23 mouse cellular contexts compared by ENCODE assay signal in genomic region chr17:44728464-44728863, GRCm38 (mm10). TPM values are rescaled to one million over a fixed set of nuclear protein-coding genes. Genes with fewer than 3 reads are reported as not detected.
DNase-seq lines count a peak whose midpoint lies in the region; ATAC-seq and TF ChIP-seq lines count a peak whose summit lies in the region.
"Had no signal": no experiment of that assay in that cellular context is flagged by ENCODE, and none has a peak within 500 bp of the region (broad histone marks: within the 10 kb centered on the region; RNA-seq: fewer than 3 reads in every experiment).

No protein-coding gene starts in this region.

- no peak for ATAC-seq in intestine, embryonic 14.5 days (replicated peaks; ENCODE audit: low FRiP score, low TSS enrichment, low read depth)
- ATAC-seq in intestine, postnatal 0 days = no peak
- ATAC-seq in Patski = peak; percentile 51
- peak; percentile 67 for ATAC-seq in inflammation-experienced regulatory T-cells, adult 6 months
- ATAC-seq: hindbrain, embryonic 16.5 days had no signal

- H3K27ac ChIP-seq in intestine, embryonic 14.5 days (ENCODE audit: low read depth) = no peak overlapping the region
- no peak overlapping the region for H3K27ac ChIP-seq in intestine, postnatal 0 days (ENCODE audit: low read depth, low read length)
- H3K27ac ChIP-seq: embryonic facial prominence, embryonic 13.5 days; heart, adult 2 months; left cerebral cortex, adult 2 months; liver, embryonic 13.5 days; lung, embryonic 15.5 days; macrophage; stomach, embryonic 15.5 days had no signal

- POLR2A ChIA-PET in Patski (lab: Charles Lee) = no interaction called here

- peaks cover 41% of the 10 kb centered on the region for H3K27me3 ChIP-seq in intestine, embryonic 14.5 days (replicated peaks; ENCODE audit: control insufficient read depth, insufficient read depth, low read length)
- peaks cover 12% of the 10 kb centered on the region for H3K27me3 ChIP-seq in intestine, postnatal 0 days (replicated peaks; ENCODE audit: control insufficient read depth, insufficient read depth, low read length)
- no peaks in the 10 kb centered on the region for H3K27me3 ChIP-seq in Patski

- H3K4me3 ChIP-seq in intestine, embryonic 14.5 days (ENCODE audit: low read depth, low read length) = no peak overlapping the region
- H3K4me3 ChIP-seq in intestine, postnatal 0 days (ENCODE audit: low read depth, low read length) = no peak overlapping the region
- H3K4me3 ChIP-seq: embryonic facial prominence, embryonic 13.5 days; heart, adult 2 months; left cerebral cortex, adult 2 months; liver, embryonic 13.5 days; lung, embryonic 15.5 days; myocyte; stomach, embryonic 15.5 days had no signal

- WGBS in intestine, embryonic 14.5 days = 45% methylated on average over 2 of the region's 2 CpGs
- 36% methylated on average over 2 of the region's 2 CpGs for WGBS in intestine, postnatal 0 days

- no peak overlapping the region for H3K4me2 ChIP-seq in intestine, embryonic 14.5 days (ENCODE audit: low read length)
- H3K4me2 ChIP-seq in intestine, postnatal 0 days (replicated peaks; ENCODE audit: low read depth) = no peak overlapping the region
- H3K4me2 ChIP-seq: embryonic facial prominence, embryonic 13.5 days; liver, embryonic 13.5 days; lung, embryonic 15.5 days; stomach, embryonic 15.5 days had no signal

- in situ Hi-C loops in Patski (cut with MboI; ENCODE audit: low pct_unique_long_range_greater_than_20kb) = no loop called here

- H3K4me1 ChIP-seq in intestine, embryonic 14.5 days (replicated peaks; ENCODE audit: control insufficient read depth, insufficient read depth, low read length) = no peaks in the 10 kb centered on the region
- H3K4me1 ChIP-seq in intestine, postnatal 0 days (replicated peaks; ENCODE audit: control insufficient read depth, insufficient read depth, low read length) = no peaks in the 10 kb centered on the region
- H3K4me1 ChIP-seq: liver, embryonic 13.5 days; lung, embryonic 15.5 days; stomach, embryonic 15.5 days had no signal

- CTCF ChIA-PET in Patski (lab: Charles Lee) = interaction anchor here (1.8 kb wide), 1 partner anchor 10 kb away, joined by 5 read pairs; no protein-coding TSS in a partner anchor

- no peak overlapping the region for H3K9ac ChIP-seq in intestine, embryonic 14.5 days (ENCODE audit: low read length)
- no peak overlapping the region for H3K9ac ChIP-seq in intestine, postnatal 0 days (ENCODE audit: low read depth, low read length)
- H3K9ac ChIP-seq: embryonic facial prominence, embryonic 13.5 days; liver, embryonic 13.5 days; lung, embryonic 15.5 days; stomach, embryonic 15.5 days had no signal

- no peaks in the 10 kb centered on the region for H3K9me3 ChIP-seq in intestine, embryonic 14.5 days (ENCODE audit: control insufficient read depth, low read length)
- no peaks in the 10 kb centered on the region for H3K9me3 ChIP-seq in intestine, postnatal 0 days (ENCODE audit: control insufficient read depth)
- H3K9me3 ChIP-seq: embryonic facial prominence, embryonic 13.5 days; liver, embryonic 13.5 days; lung, embryonic 15.5 days; stomach, embryonic 15.5 days had no signal

- DNase-seq in intestine, embryonic 14.5 days (ENCODE audit: low spot score) = peak; percentile 41
- no peak for DNase-seq in Patski (ENCODE audit: low read depth, low spot score)
- DNase-seq in adrenal gland, postnatal 14 days = no peak
- DNase-seq in lung, adult 18-20 months = no peak
- no peak for DNase-seq in left cerebral cortex, adult 11 months (ENCODE audit: low spot score)
- DNase-seq: gastrocnemius, postnatal 14 days; heart, adult 2 months; kidney, adult 8-10 months; kidney, postnatal 14 days; liver, embryonic 13.5 days; midbrain, embryonic 14.5 days; right cerebral cortex, postnatal 25 days; thymus, adult 18-20 months; thymus, postnatal 4 days had no signal

- H3K36me3 ChIP-seq in intestine, embryonic 14.5 days (ENCODE audit: control insufficient read depth, insufficient read depth, low read length) = no peaks in the 10 kb centered on the region
- no peaks in the 10 kb centered on the region for H3K36me3 ChIP-seq in intestine, postnatal 0 days (ENCODE audit: control insufficient read depth, insufficient read depth)
- H3K36me3 ChIP-seq: liver, embryonic 13.5 days; lung, embryonic 15.5 days; stomach, embryonic 15.5 days had no signal

- TF ChIP-seq CTCF in intestine, postnatal 0 days (IDR thresholded peaks at IDR 0.05; ENCODE audit: low read depth) = no peak
- no peak for TF ChIP-seq CTCF in Patski (IDR thresholded peaks at IDR 0.05)

RNA-seq across cellular contexts. Expression of gene Supt3, which starts 48.5 kb away (rescaled TPM):
- 18.8 and 20.6 TPM in 2 replicates for polyA plus RNA-seq in intestine, embryonic 14.5 days (2014; fragmentation: Nextera tagmentation; extraction: Ambion mirVana)
- 4.9 and 5.4 TPM in 2 replicates for polyA plus RNA-seq in intestine, postnatal 0 days (2015; fragmentation: Nextera tagmentation; extraction: Ambion mirVana)
- 28.5 TPM for polyA plus RNA-seq in Patski (2021)
- polyA plus RNA-seq in inflammation-experienced regulatory T-cells, adult 6 months (2017; shearing (Covaris generic)) = 10 to 100 TPM; 15.4 to 27.4 (median 18.5) TPM
- 20.7 and 22.3 TPM in 2 replicates for total RNA-seq in adrenal gland, postnatal 14 days (2021)

Comparison
In these comparisons a context has a peak if more than half of its experiments do, and no peak if none do; other contexts are left out.
1. ATAC-seq: peak in Patski (single experiment) and inflammation-experienced regulatory T-cells, adult 6 months (single experiment); none in intestine, embryonic 14.5 days (single experiment) and intestine, postnatal 0 days (single experiment).